Mouse (Mus musculus): ENCODE measurements around the gene Tas2r109.
"Not testable (repeated sequence)": the region's sequence is repeated elsewhere in the genome, so short reads cannot be mapped to it uniquely, and the experiment has no call there.

The Tas2r109 gene

GRCm38 (mm10) chr6:132980865-132981264 is at the start of gene Tas2r109:
Tas2r109 (minus strand) TSS chr6:132980965.
- DNase-seq (ENCODE audit: low spot score), result no peak

GRCm38 (mm10) chr6:132957819-132958218 is 22.9 kb downstream of the Tas2r109 start, which contains the start of gene Tas2r131:
Tas2r131 (minus strand) TSS chr6:132957919.
- DNase-seq (ENCODE audit: low spot score), result no peak

GRCm38 (mm10) chr6:132950802-132951201 is 30.0 kb downstream of the Tas2r109 start, which contains the start of gene Tas2r129:
Tas2r129 (plus strand) TSS chr6:132951102.
- no peak for DNase-seq (ENCODE audit: low spot score)

- DNase-seq (ENCODE audit: low spot score), result not testable (repeated sequence)
These were observed 39.4 kb downstream of the Tas2r109 start for GRCm38 (mm10) chr6:132941376-132941775.
